Mouse (Mus musculus) embryonic facial prominence, embryonic 14.5 days (tissue): ENCODE measurements at regions not wholly inside any gene's neighbourhood (a gene's known extent, or its start where the extent isn't known, plus 50 kb on each side); places are given as distances from the start of the nearest gene placed in this dataset.

Experiments
- ATAC-seq: fragments of 200-750 bp; cut with Nextera tagmentation; 2 replicates; pipeline ENCODE4 v1.8.0; 2017; ENCODE audit warnings: low read depth, moderate number of reproducible peaks, moderate TSS enrichment
- DNase-seq: peaks from one replicate; pipeline ENCODE4 v3.0.0-alpha.2; 2015; ENCODE audit warnings: low spot score
- H3K27ac ChIP-seq: fragments of 300-500 bp; sonication (generic); replicated peaks from 2 replicates; pipeline ENCODE4 v1.5.1; 2014; ENCODE audit warnings: low read depth, mild to moderate bottlenecking, low read length, moderate library complexity
- H3K27me3 ChIP-seq: fragments of 300-500 bp; sonication (generic); replicated peaks from 2 replicates; pipeline ENCODE4 v1.6.1; 2014; ENCODE audit warnings: low read length; ENCODE audit not compliant: control insufficient read depth, insufficient read depth
- H3K36me3 ChIP-seq: fragments of 300-500 bp; sonication (generic); 2 replicates; pipeline ENCODE4 v1.6.1; 2014; ENCODE audit warnings: low read length, mixed read lengths; ENCODE audit not compliant: control insufficient read depth, insufficient read depth
- H3K4me1 ChIP-seq: fragments of 300-500 bp; sonication (generic); 2 replicates; pipeline ENCODE4 v1.6.1; 2014; ENCODE audit warnings: antibody characterized with exemption, low read length; ENCODE audit not compliant: control insufficient read depth, insufficient read depth
- H3K4me2 ChIP-seq: fragments of 300-500 bp; sonication (generic); 2 replicates; pipeline ENCODE4 v1.6.1; 2014; ENCODE audit warnings: low read depth, mild to moderate bottlenecking, low read length, moderate library complexity, mixed read lengths
- H3K4me3 ChIP-seq: fragments of 300-500 bp; sonication (generic); 2 replicates; pipeline ENCODE4 v1.5.1; 2014; ENCODE audit warnings: low read depth, mild to moderate bottlenecking, low read length
- H3K9ac ChIP-seq: fragments of 300-500 bp; sonication (generic); 2 replicates; pipeline ENCODE4 v1.6.1; 2014; ENCODE audit warnings: low read depth, mild to moderate bottlenecking, low read length, moderate library complexity, mixed read lengths
- H3K9me3 ChIP-seq: fragments of 300-500 bp; sonication (generic); 2 replicates; pipeline ENCODE4 v1.6.1; 2016; ENCODE audit warnings: low read length; ENCODE audit not compliant: control insufficient read depth
- WGBS: fragments of 180-500 bp; shearing (Covaris S2); extraction: QIAGEN DNeasy Blood & Tissue Kit; methylation state at CpG from one replicate; pipeline ENCODE4 v1.1.7; 2014; 5-methylcytosine and 5-hydroxymethylcytosine counted together

DNA sequence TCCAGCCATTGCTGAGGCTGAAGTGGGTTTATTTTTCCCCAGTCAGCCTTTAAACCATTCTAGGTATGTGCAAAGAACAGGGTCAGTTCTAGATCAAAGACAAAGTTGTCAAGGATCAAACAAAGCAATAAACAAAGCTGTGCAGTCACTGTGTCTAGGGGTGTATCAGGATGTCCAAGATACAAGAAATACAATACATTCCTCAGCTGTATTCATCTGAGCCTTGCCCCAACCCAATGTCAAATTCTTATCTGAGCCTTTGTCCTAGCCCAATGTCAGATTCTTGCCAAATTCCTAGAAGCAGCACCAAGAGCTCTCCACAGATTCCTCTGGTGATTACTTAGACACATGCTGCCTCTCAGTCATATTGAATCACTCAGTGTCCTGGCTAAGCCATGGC lies 69.5 kb upstream of the St6galnac5 start:
- H3K4me3 ChIP-seq, result no peak overlapping the region
- peaks cover 11% of the 10 kb centered on the region; the same call in 1 of the 2 replicates for H3K9me3 ChIP-seq
- H3K27ac ChIP-seq, result no peak overlapping the region
- DNase-seq (no peak), ATAC-seq (no peak)
- no peak overlapping the region for H3K4me2 ChIP-seq
- H3K9ac ChIP-seq, result no peak overlapping the region
- no peaks in the 10 kb centered on the region for H3K4me1 ChIP-seq
- no peaks in the 10 kb centered on the region for H3K27me3 ChIP-seq
- H3K36me3 ChIP-seq, result no peaks in the 10 kb centered on the region

DNA sequence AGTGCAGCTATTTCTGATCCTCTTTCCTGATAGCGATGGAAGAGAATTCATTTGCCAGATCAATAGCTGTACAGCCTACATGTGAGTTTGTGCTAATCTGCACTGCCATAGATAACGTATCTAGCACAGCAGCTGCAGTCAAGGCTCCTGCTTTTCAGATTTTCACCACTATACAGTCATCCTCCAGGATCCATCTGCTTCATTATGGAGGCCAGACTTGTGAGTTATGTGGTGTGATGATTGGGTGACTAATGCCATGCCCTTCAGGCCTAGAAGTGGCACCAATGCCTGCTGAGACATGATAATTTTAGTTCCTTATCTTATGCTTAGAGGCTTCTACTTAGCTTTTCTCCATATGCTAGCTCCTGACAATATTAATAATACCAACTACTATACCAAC lies 63.3 kb upstream of the St6galnac5 start:
- Histone ChIP-seq H3K4me3 (no peak overlapping the region), H3K27me3 (no peaks in the 10 kb centered on the region), H3K36me3 (no peaks in the 10 kb centered on the region), H3K4me2 (no peak overlapping the region), H3K4me1 (no peaks in the 10 kb centered on the region), H3K9me3 (peaks cover 11% of the 10 kb centered on the region; the same call in 1 of the 2 replicates), H3K27ac (no peak overlapping the region), H3K9ac (no peak overlapping the region)
- DNase-seq (no peak), ATAC-seq (no peak)
- 90% methylated on average over 2 of the region's 2 CpGs for WGBS

GRCm38 (mm10) chr3:153033980-153034379 lies 51.9 kb upstream of the St6galnac5 start:
- WGBS, result 85% methylated on average over 6 of the region's 6 CpGs
- no peak overlapping the region for H3K27ac ChIP-seq
- no peak overlapping the region for H3K9ac ChIP-seq
- H3K4me1 ChIP-seq, result no peaks in the 10 kb centered on the region
- H3K36me3 ChIP-seq, result no peaks in the 10 kb centered on the region
- DNase-seq (no peak), ATAC-seq (no peak)
- H3K4me3 ChIP-seq, result no peak overlapping the region
- no peaks in the 10 kb centered on the region for H3K9me3 ChIP-seq
- no peaks in the 10 kb centered on the region for H3K27me3 ChIP-seq
- no peak overlapping the region for H3K4me2 ChIP-seq
